Mouse (Mus musculus) midbrain, postnatal 0 days (tissue): Measurements from ENCODE around the gene Pnkp. TPM values are rescaled to one million over a fixed set of nuclear protein-coding genes. Genes with fewer than 3 reads are reported as not detected.

Experiments used
- ATAC-seq: fragments of 200-750 bp; cut with Nextera tagmentation; 2 replicates; pipeline ENCODE4 v1.8.0; 2017; ENCODE audit warnings: moderate number of reproducible peaks, mild to moderate bottlenecking, moderate TSS enrichment, moderate library complexity; ENCODE audit not compliant: low FRiP score
- DNase-seq: peaks from one replicate; pipeline ENCODE4 v3.0.0-alpha.2; 2015; ENCODE audit warnings: low spot score
- H3K27ac ChIP-seq: fragments of 300-500 bp; sonication (generic); 2 replicates; pipeline ENCODE4 v1.5.1; 2014; ENCODE audit warnings: low read depth, mild to moderate bottlenecking, low read length, mixed read lengths
- H3K27me3 ChIP-seq: fragments of 300-500 bp; sonication (generic); 2 replicates; pipeline ENCODE4 v1.6.1; 2014; ENCODE audit warnings: low read length, control low read depth, mixed read lengths; ENCODE audit not compliant: insufficient read depth
- H3K36me3 ChIP-seq: fragments of 300-500 bp; sonication (generic); 2 replicates; pipeline ENCODE4 v1.6.1; 2014; ENCODE audit warnings: low read length, control low read depth, mixed read lengths; ENCODE audit not compliant: insufficient read depth
- H3K4me1 ChIP-seq: fragments of 300-500 bp; sonication (generic); 2 replicates; pipeline ENCODE4 v1.6.1; 2014; ENCODE audit warnings: mild to moderate bottlenecking, control low read depth, antibody characterized with exemption, low read length, mixed read lengths; ENCODE audit not compliant: insufficient read depth
- H3K4me2 ChIP-seq: fragments of 300-500 bp; sonication (generic); 2 replicates; pipeline ENCODE4 v1.6.1; 2014; ENCODE audit warnings: low read depth, mild to moderate bottlenecking, low read length, mixed read lengths; ENCODE audit not compliant: poor library complexity, severe bottlenecking
- H3K4me3 ChIP-seq: fragments of 300-500 bp; sonication (generic); 2 replicates; pipeline ENCODE4 v1.5.1; 2014; ENCODE audit warnings: low read depth, mild to moderate bottlenecking, low read length, moderate library complexity
- H3K9ac ChIP-seq: fragments of 300-500 bp; sonication (generic); replicated peaks from 2 replicates; pipeline ENCODE4 v1.6.1; 2014; ENCODE audit warnings: mild to moderate bottlenecking, low read length, moderate library complexity, mixed read lengths; ENCODE audit not compliant: poor library complexity, severe bottlenecking
- H3K9me3 ChIP-seq: fragments of 300-500 bp; sonication (generic); 2 replicates; pipeline ENCODE4 v1.6.1; 2016; ENCODE audit warnings: low read length, control low read depth
- CTCF ChIP-seq: IDR thresholded peaks from 2 replicates; pipeline ENCODE4 v1.5.1; 2016; ENCODE audit warnings: antibody characterized with exemption, mild to moderate bottlenecking
- WGBS: fragments of 180-500 bp; shearing (Covaris S2); extraction: QIAGEN DNeasy Blood & Tissue Kit; methylation state at CpG from one replicate; pipeline ENCODE4 v1.1.7; 2014; 5-methylcytosine and 5-hydroxymethylcytosine counted together
- polyA plus RNA-seq: library from polyadenylated mRNA; unstranded; fragments of >200 nt; fragmentation: Nextera tagmentation; extraction: Ambion mirVana; gene quantifications from 2 replicates; pipeline ENCODE4 v1.2.1, GENCODE M21; 2015
- total RNA-seq: library from RNA; depleted of rRNA; stranded (reverse); fragments of >200 nt; gene quantifications from 2 replicates; pipeline ENCODE4 v1.2.3, GENCODE M21; 2014

Pnkp gene
- total and polyA plus RNA-seq, 2 experiments from 2014 or later, result 31.2 to 32.4 TPM

GRCm38 (mm10) chr7:44817441-44817840, 39.5 kb upstream of the Pnkp start:
- no peaks in the 10 kb centered on the region for H3K9me3 ChIP-seq
- H3K9ac ChIP-seq, result peak overlapping the region; percentile 86
- H3K4me1 ChIP-seq, result peaks cover 18% of the 10 kb centered on the region
- DNase-seq (no peak), ATAC-seq (no peak)
- WGBS, result 23% methylated on average over 3 of the region's 3 CpGs
- peak overlapping the region; percentile 79 for H3K4me2 ChIP-seq
- H3K36me3 ChIP-seq, result no peaks in the 10 kb centered on the region
- no peak for TF ChIP-seq CTCF
- peak overlapping the region; percentile 78 for H3K4me3 ChIP-seq
- no peaks in the 10 kb centered on the region for H3K27me3 ChIP-seq
- H3K27ac ChIP-seq, result 0 out of 2 replicates have a peak overlapping the region, but pooled peaks have one; percentile 87

GRCm38 (mm10) chr7:44818164-44818563, 38.8 kb upstream of the Pnkp start:
- no peak for ATAC-seq

GRCm38 (mm10) chr7:44818751-44819235, 38.1 kb upstream of the Pnkp start:
- Histone ChIP-seq H3K4me1 (peaks cover 18% of the 10 kb centered on the region), H3K4me3 (no peak overlapping the region), H3K36me3 (no peaks in the 10 kb centered on the region), H3K27ac (no peak overlapping the region), H3K27me3 (no peaks in the 10 kb centered on the region), H3K9me3 (no peaks in the 10 kb centered on the region), H3K4me2 (peak overlapping the region; percentile 29), H3K9ac (peak overlapping the region; percentile 39; the same call in 1 of the 2 replicates)
- DNase-seq, result peak; percentile 15
- ATAC-seq, result no peak
- no peak for TF ChIP-seq CTCF
- WGBS, result 39% methylated on average over 6 of the region's 6 CpGs

More at GRCm38 (mm10) chr7:44818164-44818563, 38.8 kb upstream of the Pnkp start:
- H3K4me2 ChIP-seq, result peak overlapping the region; percentile 79
- H3K27ac ChIP-seq, result no peak overlapping the region
- peaks cover 18% of the 10 kb centered on the region for H3K4me1 ChIP-seq
- H3K27me3 ChIP-seq, result no peaks in the 10 kb centered on the region
- no peak overlapping the region for H3K4me3 ChIP-seq
- H3K9ac ChIP-seq, result no peak overlapping the region
- peak; percentile 54 for TF ChIP-seq CTCF
- no peaks in the 10 kb centered on the region for H3K36me3 ChIP-seq
- H3K9me3 ChIP-seq, result no peaks in the 10 kb centered on the region
- WGBS, result 16% methylated on average over 2 of the region's 2 CpGs
- peak; percentile 33 for DNase-seq

- H3K9me3 ChIP-seq, result no peaks in the 10 kb centered on the region
- H3K4me2 ChIP-seq, result no peak overlapping the region; the same call in 1 of the 2 replicates
- no peaks in the 10 kb centered on the region for H3K27me3 ChIP-seq
- no peak overlapping the region for H3K27ac ChIP-seq
- TF ChIP-seq CTCF, result no peak
- whole genome bisulfite sequencing, result 93% methylated on average over 2 of the region's 2 CpGs
- no peak overlapping the region for H3K4me3 ChIP-seq
- peaks cover 18% of the 10 kb centered on the region for H3K4me1 ChIP-seq
- no peak overlapping the region for H3K9ac ChIP-seq
- no peak for DNase-seq
- H3K36me3 ChIP-seq, result no peaks in the 10 kb centered on the region
- ATAC-seq, result no peak
Measured at GRCm38 (mm10) chr7:44819391-44819790, 37.5 kb upstream of the Pnkp start.

GRCm38 (mm10) chr7:44819863-44820262, 37.1 kb upstream of the Pnkp start:
- H3K27ac ChIP-seq, result no peak overlapping the region
- no peak overlapping the region for H3K9ac ChIP-seq
- peaks cover 18% of the 10 kb centered on the region for H3K4me1 ChIP-seq
- no peak overlapping the region for H3K4me2 ChIP-seq
- no peak for ATAC-seq
- TF ChIP-seq CTCF, result no peak
- H3K9me3 ChIP-seq, result no peaks in the 10 kb centered on the region
- no peak overlapping the region for H3K4me3 ChIP-seq
- no peak for DNase-seq
- WGBS, result 66% methylated on average over 5 of the region's 5 CpGs
- no peaks in the 10 kb centered on the region for H3K36me3 ChIP-seq
- no peaks in the 10 kb centered on the region for H3K27me3 ChIP-seq

GRCm38 (mm10) chr7:44820525-44820924, 36.4 kb upstream of the Pnkp start:
- Histone ChIP-seq H3K4me3 (no peak overlapping the region), H3K4me2 (no peak overlapping the region), H3K9ac (no peak overlapping the region), H3K36me3 (no peaks in the 10 kb centered on the region), H3K9me3 (no peaks in the 10 kb centered on the region), H3K27me3 (no peaks in the 10 kb centered on the region), H3K27ac (no peak overlapping the region), H3K4me1 (peaks cover 18% of the 10 kb centered on the region)
- ATAC-seq (no peak), DNase-seq (no peak)
- 91% methylated on average over 3 of the region's 3 CpGs for WGBS
- no peak for TF ChIP-seq CTCF
